Mouse (Mus musculus) heart, embryonic 15.5 days (tissue): Measurements from ENCODE around the gene Dyrk1a. TPM values are rescaled to one million over a fixed set of nuclear protein-coding genes. Genes with fewer than 3 reads are reported as not detected.
A peak's percentile ranks its signal among the peaks of the same experiment; 100 is the strongest.

Source experiments
- ATAC-seq: fragments of 200-750 bp; cut with Nextera tagmentation; replicated peaks from 2 replicates; pipeline ENCODE4 v1.8.0; 2017; ENCODE audit warnings: low read depth, moderate TSS enrichment; ENCODE audit not compliant: insufficient number of reproducible peaks, insufficient read depth, low FRiP score
- H3K27ac ChIP-seq: fragments of 300-500 bp; sonication (generic); 2 replicates; pipeline ENCODE4 v1.5.1; 2015; ENCODE audit warnings: mild to moderate bottlenecking, inconsistent platforms
- H3K27me3 ChIP-seq: fragments of 300-500 bp; sonication (generic); 2 replicates; pipeline ENCODE4 v1.6.1; 2015; ENCODE audit warnings: inconsistent platforms
- H3K36me3 ChIP-seq: fragments of 300-500 bp; sonication (generic); 2 replicates; pipeline ENCODE4 v1.6.1; 2015; ENCODE audit warnings: mild to moderate bottlenecking, inconsistent platforms
- H3K4me1 ChIP-seq: fragments of 300-500 bp; sonication (generic); replicated peaks from 2 replicates; pipeline ENCODE4 v1.6.1; 2015; ENCODE audit warnings: inconsistent platforms
- H3K4me2 ChIP-seq: fragments of 300-500 bp; sonication (generic); 2 replicates; pipeline ENCODE4 v1.6.1; 2015; ENCODE audit warnings: inconsistent platforms, mild to moderate bottlenecking, moderate library complexity
- H3K4me3 ChIP-seq: fragments of 300-500 bp; sonication (generic); 2 replicates; pipeline ENCODE4 v1.5.1; 2015; ENCODE audit warnings: mild to moderate bottlenecking, inconsistent platforms
- H3K9ac ChIP-seq: fragments of 300-500 bp; sonication (generic); 2 replicates; pipeline ENCODE4 v1.6.1; 2015; ENCODE audit warnings: mild to moderate bottlenecking, inconsistent platforms
- H3K9me3 ChIP-seq: fragments of 300-500 bp; sonication (generic); replicated peaks from 2 replicates; pipeline ENCODE4 v1.6.1; 2016; ENCODE audit warnings: inconsistent platforms
- WGBS: fragments of 180-500 bp; shearing (Covaris S2); methylation state at CpG from one replicate; pipeline ENCODE4 v1.1.7; 2015; ENCODE audit warnings: mixed read lengths; 5-methylcytosine and 5-hydroxymethylcytosine counted together
- polyA plus RNA-seq: library from polyadenylated mRNA; unstranded; fragments of >200 nt; fragmentation: Nextera tagmentation; extraction: Ambion mirVana; gene quantifications from 2 replicates; pipeline ENCODE4 v1.2.1, GENCODE M21; 2015

Dyrk1a gene
- polyA plus RNA-seq, 1 experiment from 2014 or later = 7.1 TPM

GRCm38 (mm10) chr16:94647153-94647552 is 77.3 kb downstream of the Dyrk1a start:
- H3K4me1 ChIP-seq = peaks cover 50% of the 10 kb centered on the region
- H3K27ac ChIP-seq = 0 out of 2 replicates have a peak overlapping the region, but pooled peaks have one; percentile 5
- H3K4me3 ChIP-seq = no peak overlapping the region
- 43% methylated on average over 5 of the region's 5 CpGs for WGBS
- H3K9ac ChIP-seq = no peak overlapping the region
- H3K27me3 ChIP-seq = no peaks in the 10 kb centered on the region
- no peak overlapping the region for H3K4me2 ChIP-seq
- ATAC-seq = no peak
- no peaks in the 10 kb centered on the region for H3K9me3 ChIP-seq
- H3K36me3 ChIP-seq = no peaks in the 10 kb centered on the region

- Histone ChIP-seq H3K27me3 (no peaks in the 10 kb centered on the region), H3K4me2 (no peak overlapping the region), H3K9ac (no peak overlapping the region), H3K27ac (peak overlapping the region; percentile 63; the same call in 1 of the 2 replicates), H3K4me3 (no peak overlapping the region), H3K9me3 (no peaks in the 10 kb centered on the region), H3K36me3 (no peaks in the 10 kb centered on the region), H3K4me1 (peaks cover 54% of the 10 kb centered on the region)
- ATAC-seq = no peak
- whole genome bisulfite sequencing = 73% methylated on average over 2 of the region's 2 CpGs
Observed at GRCm38 (mm10) chr16:94647925-94648324, 78.1 kb downstream of the Dyrk1a start.

GRCm38 (mm10) chr16:94649861-94650260 is 80.1 kb downstream of the Dyrk1a start:
- no peak for ATAC-seq
- Histone ChIP-seq H3K9me3 (no peaks in the 10 kb centered on the region), H3K9ac (no peak overlapping the region), H3K4me3 (no peak overlapping the region), H3K4me1 (peaks cover 60% of the 10 kb centered on the region), H3K27ac (no peak overlapping the region), H3K27me3 (no peaks in the 10 kb centered on the region), H3K4me2 (no peak overlapping the region), H3K36me3 (no peaks in the 10 kb centered on the region)
- WGBS = 67% methylated on average over 3 of the region's 3 CpGs

- Histone ChIP-seq H3K27me3 (no peaks in the 10 kb centered on the region), H3K27ac (no peak overlapping the region), H3K4me2 (no peak overlapping the region), H3K4me3 (no peak overlapping the region), H3K36me3 (no peaks in the 10 kb centered on the region), H3K9ac (no peak overlapping the region), H3K4me1 (peaks cover 61% of the 10 kb centered on the region), H3K9me3 (no peaks in the 10 kb centered on the region)
- ATAC-seq = no peak
- WGBS = 58% methylated on average over 4 of the region's 4 CpGs
Observed at GRCm38 (mm10) chr16:94652091-94652713, 82.4 kb downstream of the Dyrk1a start.

- H3K9me3 ChIP-seq = no peaks in the 10 kb centered on the region
- peaks cover 2% of the 10 kb centered on the region for H3K36me3 ChIP-seq
- H3K9ac ChIP-seq = no peak overlapping the region
- no peak overlapping the region for H3K27ac ChIP-seq
- H3K4me2 ChIP-seq = no peak overlapping the region
- peaks cover 40% of the 10 kb centered on the region for H3K4me1 ChIP-seq
- ATAC-seq = no peak
- no peaks in the 10 kb centered on the region for H3K27me3 ChIP-seq
- no peak overlapping the region for H3K4me3 ChIP-seq
- WGBS = 62% methylated on average over 6 of the region's 6 CpGs
Observed at GRCm38 (mm10) chr16:94655083-94655482, 85.3 kb downstream of the Dyrk1a start.

- WGBS = 44% methylated on average over 7 of the region's 7 CpGs
- peaks cover 8% of the 10 kb centered on the region for H3K36me3 ChIP-seq
- peaks cover 33% of the 10 kb centered on the region for H3K4me1 ChIP-seq
- H3K27ac ChIP-seq = no peak overlapping the region; the same call in 1 of the 2 replicates
- no peaks in the 10 kb centered on the region for H3K9me3 ChIP-seq
- no peak overlapping the region for H3K4me2 ChIP-seq
- no peak overlapping the region for H3K9ac ChIP-seq
- no peaks in the 10 kb centered on the region for H3K27me3 ChIP-seq
- ATAC-seq = no peak
- no peak overlapping the region for H3K4me3 ChIP-seq
Observed at GRCm38 (mm10) chr16:94656891-94657290, 87.1 kb downstream of the Dyrk1a start.

- ATAC-seq = no peak
- Histone ChIP-seq H3K27me3 (no peaks in the 10 kb centered on the region), H3K4me1 (peaks cover 21% of the 10 kb centered on the region), H3K4me3 (no peak overlapping the region), H3K36me3 (peaks cover 8% of the 10 kb centered on the region), H3K9me3 (no peaks in the 10 kb centered on the region), H3K27ac (no peak overlapping the region), H3K9ac (no peak overlapping the region), H3K4me2 (no peak overlapping the region)
- WGBS = 81% methylated on average over 7 of the region's 7 CpGs
Observed at GRCm38 (mm10) chr16:94659394-94659793, 89.6 kb downstream of the Dyrk1a start.

- Histone ChIP-seq H3K27ac (no peak overlapping the region), H3K27me3 (no peaks in the 10 kb centered on the region), H3K9ac (no peak overlapping the region), H3K9me3 (no peaks in the 10 kb centered on the region), H3K4me3 (no peak overlapping the region), H3K4me2 (no peak overlapping the region), H3K4me1 (peaks cover 20% of the 10 kb centered on the region), H3K36me3 (peaks cover 8% of the 10 kb centered on the region)
- WGBS = 81% methylated on average over 8 of the region's 8 CpGs
- no peak for ATAC-seq
Observed at GRCm38 (mm10) chr16:94660221-94660620, 90.4 kb downstream of the Dyrk1a start.

GRCm38 (mm10) chr16:94667557-94667956 is 97.7 kb downstream of the Dyrk1a start:
- ATAC-seq = no peak
- H3K27ac ChIP-seq = no peak overlapping the region
- H3K9ac ChIP-seq = no peak overlapping the region
- H3K4me1 ChIP-seq = peaks cover 10% of the 10 kb centered on the region; the same call in 1 of the 2 replicates
- H3K9me3 ChIP-seq = no peaks in the 10 kb centered on the region
- H3K36me3 ChIP-seq = peaks cover 32% of the 10 kb centered on the region
- WGBS = 76% methylated on average over 4 of the region's 4 CpGs
- no peaks in the 10 kb centered on the region for H3K27me3 ChIP-seq
- no peak overlapping the region for H3K4me3 ChIP-seq
- H3K4me2 ChIP-seq = no peak overlapping the region

GRCm38 (mm10) chr16:94671313-94671712 is 101.5 kb downstream of the Dyrk1a start:
- Histone ChIP-seq H3K9ac (no peak overlapping the region), H3K4me3 (no peak overlapping the region), H3K9me3 (no peaks in the 10 kb centered on the region), H3K27me3 (no peaks in the 10 kb centered on the region), H3K4me2 (no peak overlapping the region), H3K27ac (no peak overlapping the region), H3K36me3 (peaks cover 44% of the 10 kb centered on the region), H3K4me1 (peaks cover 11% of the 10 kb centered on the region; the same call in 1 of the 2 replicates)
- ATAC-seq = no peak
- 83% methylated on average over 9 of the region's 9 CpGs for WGBS

- Histone ChIP-seq H3K4me1 (peaks cover 15% of the 10 kb centered on the region), H3K36me3 (peaks cover 26% of the 10 kb centered on the region; the same call in 1 of the 2 replicates), H3K27ac (no peak overlapping the region), H3K27me3 (no peaks in the 10 kb centered on the region), H3K9ac (no peak overlapping the region), H3K9me3 (no peaks in the 10 kb centered on the region), H3K4me3 (no peak overlapping the region), H3K4me2 (no peak overlapping the region)
- no peak for ATAC-seq
- 65% methylated on average over 4 of the region's 4 CpGs for WGBS
Observed at GRCm38 (mm10) chr16:94680924-94681323, 111.1 kb downstream of the Dyrk1a start.

- Histone ChIP-seq H3K4me3 (no peak overlapping the region), H3K27me3 (no peaks in the 10 kb centered on the region), H3K4me1 (peaks cover 15% of the 10 kb centered on the region), H3K9ac (no peak overlapping the region), H3K9me3 (no peaks in the 10 kb centered on the region), H3K4me2 (no peak overlapping the region), H3K36me3 (peaks cover 35% of the 10 kb centered on the region), H3K27ac (no peak overlapping the region)
- 89% methylated on average over 4 of the region's 4 CpGs for WGBS
- no peak for ATAC-seq
Observed at GRCm38 (mm10) chr16:94681760-94682159, 112.0 kb downstream of the Dyrk1a start.
